Mouse (Mus musculus): ENCODE data around the gene Ak5.

The Ak5 gene

GRCm38 (mm10) chr3:152516569-152516968, 151.6 kb downstream of the Ak5 start:
- DNase-seq (ENCODE audit: low spot score): no peak

- no peak for DNase-seq (ENCODE audit: low spot score)
These were observed 152.2 kb downstream of the Ak5 start for GRCm38 (mm10) chr3:152515959-152516358.

GRCm38 (mm10) chr3:152512517-152512916, 155.6 kb downstream of the Ak5 start:
- DNase-seq (ENCODE audit: low spot score): no peak

- no peak for DNase-seq (ENCODE audit: low spot score)
These were observed 158.9 kb downstream of the Ak5 start for GRCm38 (mm10) chr3:152509268-152509667.

- DNase-seq (ENCODE audit: low spot score): no peak
These were observed 159.7 kb downstream of the Ak5 start for GRCm38 (mm10) chr3:152508419-152508993.

- no peak for DNase-seq (ENCODE audit: low spot score)
These were observed 160.3 kb downstream of the Ak5 start for GRCm38 (mm10) chr3:152507900-152508299.

GRCm38 (mm10) chr3:152498968-152499696, 169.0 kb downstream of the Ak5 start:
- no peak for DNase-seq (ENCODE audit: low spot score)

GRCm38 (mm10) chr3:152497842-152498241, 170.3 kb downstream of the Ak5 start:
- no peak for DNase-seq (ENCODE audit: low spot score)

- no peak for DNase-seq (ENCODE audit: low spot score)
These were observed 171.1 kb downstream of the Ak5 start for GRCm38 (mm10) chr3:152497084-152497483.

GRCm38 (mm10) chr3:152495415-152495898, 172.7 kb downstream of the Ak5 start:
- no peak for DNase-seq (ENCODE audit: low spot score)

GRCm38 (mm10) chr3:152494667-152495360, 173.3 kb downstream of the Ak5 start:
- DNase-seq (ENCODE audit: low spot score): no peak

- DNase-seq (ENCODE audit: low spot score): no peak
These were observed 174.3 kb downstream of the Ak5 start for GRCm38 (mm10) chr3:152493813-152494212.

- DNase-seq (ENCODE audit: low spot score): no peak
These were observed 175.9 kb downstream of the Ak5 start for GRCm38 (mm10) chr3:152492241-152492640.

- no peak for DNase-seq (ENCODE audit: low spot score)
These were observed 177.7 kb downstream of the Ak5 start for GRCm38 (mm10) chr3:152490423-152490822.

- no peak for DNase-seq (ENCODE audit: low spot score)
These were observed 179.2 kb downstream of the Ak5 start for GRCm38 (mm10) chr3:152488964-152489363.

- no peak for DNase-seq (ENCODE audit: low spot score)
These were observed 184.0 kb downstream of the Ak5 start for GRCm38 (mm10) chr3:152484206-152484605.

- no peak for DNase-seq (ENCODE audit: low spot score)
These were observed 184.4 kb downstream of the Ak5 start for GRCm38 (mm10) chr3:152483800-152484199.

- DNase-seq (ENCODE audit: low spot score): no peak
These were observed 186.0 kb downstream of the Ak5 start for GRCm38 (mm10) chr3:152482182-152482581.

GRCm38 (mm10) chr3:152480336-152480735, 187.8 kb downstream of the Ak5 start:
- no peak for DNase-seq (ENCODE audit: low spot score)

GRCm38 (mm10) chr3:152478599-152479435, 189.3 kb downstream of the Ak5 start:
- DNase-seq (ENCODE audit: low spot score): peak; percentile 29

GRCm38 (mm10) chr3:152477796-152478527, 190.2 kb downstream of the Ak5 start:
- DNase-seq (ENCODE audit: low spot score): peak; percentile 40
